Mouse (Mus musculus) adrenal gland, postnatal 36 days (tissue): Measurements from ENCODE around the gene Uncx. TPM values are rescaled to one million over a fixed set of nuclear protein-coding genes. Genes with fewer than 3 reads are reported as not detected.

Experiments
- DNase-seq, 2 experiments: peaks; one replicate each; pipeline ENCODE4 v3.0.0; 2021; ENCODE audit warnings: mixed read lengths in 1 of 2
- total RNA-seq, 2 experiments: library from RNA; stranded (reverse); gene quantifications; 2 replicates each; pipeline ENCODE4 v1.2.3; 2021

Gene Uncx
- total RNA-seq, 2 experiments from 2014 or later = not detected

GRCm38 (mm10) chr5:139542556-139542955 lies 738 bp upstream of the Uncx start:
- DNase-seq = no peak

- peak in 1 of 2 experiments; percentile 23 for DNase-seq
Measured at GRCm38 (mm10) chr5:139543650-139544270, 466 bp downstream of the Uncx start.

DNA sequence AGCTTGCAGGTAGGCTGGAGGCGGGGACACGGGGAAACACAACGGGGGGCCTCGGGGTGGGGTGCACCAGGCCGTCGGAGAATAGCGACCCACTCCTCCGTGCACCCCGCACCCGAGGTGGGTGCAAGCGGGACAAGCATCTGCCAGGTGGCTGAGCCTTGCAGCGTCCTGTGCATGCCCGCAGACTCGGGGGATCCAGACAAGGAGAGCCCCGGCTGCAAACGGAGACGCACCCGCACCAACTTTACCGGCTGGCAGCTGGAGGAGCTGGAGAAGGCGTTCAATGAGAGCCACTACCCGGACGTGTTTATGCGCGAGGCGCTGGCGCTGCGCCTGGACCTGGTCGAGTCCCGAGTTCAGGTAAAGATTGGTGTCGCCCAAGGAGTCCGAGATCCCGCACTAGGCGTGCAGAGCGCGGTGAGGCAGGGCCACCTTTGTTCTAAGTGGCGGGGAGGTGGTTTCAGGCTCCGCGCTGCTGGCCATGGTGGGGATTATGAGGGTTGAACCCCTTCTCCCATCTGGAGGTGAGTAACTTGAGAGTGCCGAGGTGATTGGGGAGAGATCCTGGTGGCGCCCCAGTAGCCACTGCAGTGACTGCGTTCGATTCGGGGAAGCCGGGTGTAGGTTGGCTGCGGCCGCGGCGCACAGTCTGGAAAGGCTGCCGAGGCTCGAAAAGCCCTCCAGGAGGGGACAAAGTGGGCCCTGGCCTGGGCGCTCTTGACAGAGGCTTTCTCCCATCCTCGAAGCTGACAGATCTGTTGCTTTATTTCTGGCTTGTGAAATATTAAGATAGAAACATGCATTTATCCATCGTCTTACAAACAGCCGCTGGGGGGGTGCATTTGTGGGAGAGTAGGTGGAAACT lies 1.2 kb downstream of the Uncx start:
- DNase-seq = no peak

- DNase-seq = no peak
Measured at GRCm38 (mm10) chr5:139545221-139545620, 1.9 kb downstream of the Uncx start.

DNA sequence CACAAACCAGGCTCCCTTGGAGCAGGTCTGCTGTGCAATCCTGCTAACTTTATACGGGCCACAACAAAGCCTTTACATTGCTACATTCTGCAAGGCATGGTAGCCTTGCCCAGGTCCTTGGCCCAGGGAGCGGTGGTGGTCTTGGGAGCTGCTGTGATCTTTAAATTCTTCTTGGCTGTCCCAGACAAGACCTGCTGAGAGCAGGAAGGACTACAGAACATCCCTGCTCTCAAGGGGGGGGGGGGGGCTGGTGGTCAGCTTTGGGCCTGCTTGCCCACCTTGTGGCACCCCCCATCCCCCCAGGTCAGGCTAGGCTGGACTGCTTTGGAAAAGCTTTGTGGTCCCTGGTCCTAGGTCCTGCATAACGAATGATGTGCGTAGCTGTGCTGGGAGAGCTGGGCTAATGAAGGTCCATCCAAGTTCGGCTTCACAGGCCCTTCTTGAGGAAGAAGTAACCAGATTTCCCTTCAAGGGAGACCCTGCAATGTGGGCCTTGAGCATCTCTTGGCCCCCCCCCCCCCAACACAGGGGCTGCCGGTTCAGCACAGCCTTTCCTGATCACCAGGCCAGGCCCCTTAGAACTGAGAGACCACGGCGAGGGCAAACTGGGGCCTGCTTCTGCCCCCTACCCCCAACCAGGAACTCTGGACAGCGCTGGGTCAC lies 2.5 kb downstream of the Uncx start:
- DNase-seq = no peak

- no peak for DNase-seq
Measured at GRCm38 (mm10) chr5:139546336-139546770, 3.1 kb downstream of the Uncx start.

GRCm38 (mm10) chr5:139546771-139547420 lies 3.6 kb downstream of the Uncx start:
- no peak for DNase-seq

GRCm38 (mm10) chr5:139547421-139547931 lies 4.2 kb downstream of the Uncx start:
- no peak for DNase-seq

- no peak for DNase-seq
Measured at GRCm38 (mm10) chr5:139553446-139554273, 10.4 kb downstream of the Uncx start.

- DNase-seq = no peak
Measured at GRCm38 (mm10) chr5:139554478-139555335, 11.4 kb downstream of the Uncx start.

DNA sequence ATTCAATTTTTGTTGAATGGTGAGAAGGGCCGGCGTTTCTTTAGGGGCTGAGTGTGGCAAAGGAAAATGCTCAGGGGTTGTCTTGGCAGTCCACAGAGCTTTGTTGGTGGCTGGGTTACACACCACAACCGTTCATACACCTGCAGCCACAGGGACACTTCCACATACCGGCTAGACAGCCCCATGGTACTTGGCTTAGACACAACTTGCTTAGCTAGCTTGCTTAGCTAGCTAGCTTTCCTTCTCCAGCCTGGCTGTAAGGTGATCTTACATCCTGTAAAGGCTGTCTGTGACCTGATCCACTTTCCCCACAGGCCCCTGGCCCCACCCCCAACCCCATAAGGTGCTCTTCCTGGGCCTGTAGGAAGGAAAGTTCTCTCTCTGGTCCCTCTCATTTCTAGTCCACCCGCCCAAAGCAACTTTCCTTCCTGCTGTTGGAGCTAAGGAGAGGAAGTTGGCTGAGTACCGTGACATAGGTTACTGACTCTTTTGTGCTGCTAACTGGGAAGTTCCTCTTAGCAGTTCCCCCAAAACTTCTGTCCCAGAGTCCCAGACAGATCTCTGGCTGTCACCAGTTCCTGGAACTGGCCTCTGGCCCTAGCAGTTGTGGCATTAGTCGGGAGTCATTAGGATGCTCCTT lies 12.3 kb downstream of the Uncx start:
- DNase-seq = no peak

DNA sequence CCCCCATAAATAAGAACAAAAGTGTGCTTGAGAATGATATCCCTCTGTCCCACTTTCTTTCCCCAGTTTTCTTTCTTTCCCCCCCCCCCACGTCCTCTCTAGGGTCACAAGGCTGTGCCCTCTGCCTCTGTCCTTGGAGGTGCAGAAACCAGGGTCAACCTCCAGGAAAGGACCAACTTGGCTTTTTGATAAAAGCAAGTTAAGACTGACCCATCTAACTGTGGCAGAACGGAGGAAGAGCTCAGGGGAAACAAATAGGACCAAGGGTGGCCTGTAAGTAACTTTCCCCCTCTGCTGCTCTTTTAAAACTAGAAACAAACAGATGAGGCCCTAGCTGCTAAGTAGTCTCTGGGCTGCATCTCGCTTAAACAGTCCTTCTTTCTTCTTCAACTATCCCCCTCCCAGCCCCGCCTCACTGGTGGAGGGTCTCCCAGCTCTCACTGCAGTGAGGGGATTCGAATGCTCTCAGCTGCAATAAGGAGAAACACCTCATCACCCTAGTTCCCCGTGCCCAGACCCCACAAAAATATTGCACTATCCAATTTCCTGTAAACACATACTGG lies 12.9 kb downstream of the Uncx start:
- no peak for DNase-seq

DNA sequence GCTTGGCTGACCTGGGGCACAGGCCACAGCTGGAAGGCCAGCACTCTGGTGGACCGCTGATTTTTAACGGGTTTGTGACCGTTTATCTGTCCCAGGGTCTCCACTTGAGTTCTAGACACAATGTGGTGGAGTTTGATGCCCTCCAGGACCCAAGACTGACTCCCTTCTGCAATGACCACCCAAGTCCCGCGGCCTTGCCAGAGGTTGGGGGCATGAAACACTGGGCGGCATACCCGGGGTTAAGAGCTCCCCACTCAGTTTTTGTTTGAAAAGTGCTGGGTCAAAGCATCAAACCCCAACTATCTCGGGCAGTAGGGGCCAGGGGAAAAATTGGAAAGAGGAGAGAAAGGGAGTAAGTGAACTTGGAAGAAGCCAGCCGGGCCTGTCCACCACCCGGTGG lies 13.8 kb downstream of the Uncx start:
- no peak for DNase-seq

- no peak for DNase-seq
Measured at GRCm38 (mm10) chr5:139557531-139558467, 14.5 kb downstream of the Uncx start.

GRCm38 (mm10) chr5:139558468-139558804 lies 15.1 kb downstream of the Uncx start:
- DNase-seq = peak; percentile 46 to 63

- no peak for DNase-seq
Measured at GRCm38 (mm10) chr5:139558917-139559660, 15.8 kb downstream of the Uncx start.

GRCm38 (mm10) chr5:139559782-139560181 lies 16.5 kb downstream of the Uncx start:
- DNase-seq = peak in 1 of 2 experiments; percentile 30
